Mouse (Mus musculus) lung, embryonic 14.5 days (tissue): ENCODE measurements at regions not wholly inside any gene's neighbourhood (a gene's known extent, or its start where the extent isn't known, plus 50 kb on each side); places are given as distances from the start of the nearest gene placed in this dataset.
A peak's percentile ranks its signal among the peaks of the same experiment; 100 is the strongest.

Experiments
- ATAC-seq: fragments of 200-750 bp; cut with Nextera tagmentation; 2 replicates; pipeline ENCODE4 v1.8.0; 2017; ENCODE audit warnings: mild to moderate bottlenecking, moderate TSS enrichment, moderate library complexity; ENCODE audit not compliant: insufficient read depth
- DNase-seq: peaks from one replicate; pipeline ENCODE4 v3.0.0-alpha.2; 2015
- H3K27ac ChIP-seq: fragments of 300-500 bp; sonication (generic); 2 replicates; pipeline ENCODE4 v1.5.1; 2014; ENCODE audit warnings: low read depth, mild to moderate bottlenecking, moderate library complexity
- H3K27me3 ChIP-seq: fragments of 300-500 bp; sonication (generic); 2 replicates; pipeline ENCODE4 v1.6.1; 2014; ENCODE audit warnings: low read length, control low read depth; ENCODE audit not compliant: insufficient read depth
- H3K36me3 ChIP-seq: fragments of 300-500 bp; sonication (generic); 2 replicates; pipeline ENCODE4 v1.6.1; 2014; ENCODE audit warnings: control low read depth; ENCODE audit not compliant: insufficient read depth
- H3K4me1 ChIP-seq: fragments of 300-500 bp; sonication (generic); 2 replicates; pipeline ENCODE4 v1.6.1; 2014; ENCODE audit warnings: antibody characterized with exemption, control low read depth; ENCODE audit not compliant: insufficient read depth
- H3K4me2 ChIP-seq: fragments of 300-500 bp; sonication (generic); 2 replicates; pipeline ENCODE4 v1.6.1; 2014; ENCODE audit warnings: mild to moderate bottlenecking
- H3K4me3 ChIP-seq: fragments of 300-500 bp; sonication (generic); 2 replicates; pipeline ENCODE4 v1.5.1; 2014; ENCODE audit warnings: low read depth, low read length
- H3K9ac ChIP-seq: fragments of 300-500 bp; sonication (generic); 2 replicates; pipeline ENCODE4 v1.6.1; 2014
- H3K9me3 ChIP-seq: fragments of 300-500 bp; sonication (generic); 2 replicates; pipeline ENCODE4 v1.6.1; 2016; ENCODE audit warnings: low read depth, low read length, control low read depth
- CTCF ChIP-seq: IDR thresholded peaks from 2 replicates; pipeline ENCODE4 v1.5.1; 2016; ENCODE audit warnings: antibody characterized with exemption, low read depth
- WGBS: fragments of 180-500 bp; shearing (Covaris S2); extraction: QIAGEN DNeasy Blood & Tissue Kit; methylation state at CpG from one replicate; pipeline ENCODE4 v1.1.7; 2014; 5-methylcytosine and 5-hydroxymethylcytosine counted together

- Histone ChIP-seq H3K36me3 (no peaks in the 10 kb centered on the region), H3K27ac (no peak overlapping the region), H3K27me3 (no peaks in the 10 kb centered on the region), H3K4me2 (no peak overlapping the region), H3K9ac (no peak overlapping the region), H3K9me3 (no peaks in the 10 kb centered on the region), H3K4me3 (no peak overlapping the region), H3K4me1 (no peaks in the 10 kb centered on the region)
- no peak for TF ChIP-seq CTCF
- 65% methylated on average over 2 of the region's 2 CpGs for WGBS
- DNase-seq (peak; percentile 16), ATAC-seq (no peak)
These were observed 577.4 kb upstream of the Mdga2 start for GRCm38 (mm10) chr12:67799776-67800175.
